Mouse (Mus musculus): ENCODE measurements at regions not wholly inside any gene's neighbourhood (a gene's known extent, or its start where the extent isn't known, plus 50 kb on each side); places are given as distances from the start of the nearest gene placed in this dataset.
"Not testable (repeated sequence)": the region's sequence is repeated elsewhere in the genome, so short reads cannot be mapped to it uniquely, and the experiment has no call there.

- no peak for DNase-seq
Observed at GRCm38 (mm10) chrX:159072647-159073046, 137.5 kb upstream of the Rps6ka3 start.

GRCm38 (mm10) chrX:159073533-159073932 is 136.6 kb upstream of the Rps6ka3 start:
- no peak for DNase-seq

GRCm38 (mm10) chrX:159080508-159080907 is 129.6 kb upstream of the Rps6ka3 start:
- no peak for DNase-seq

GRCm38 (mm10) chrX:159110651-159111050 is 99.5 kb upstream of the Rps6ka3 start:
- not testable (repeated sequence) for DNase-seq

GRCm38 (mm10) chrX:159116210-159116609 is 93.9 kb upstream of the Rps6ka3 start:
- DNase-seq: no peak

- DNase-seq: no peak
Observed at GRCm38 (mm10) chrX:159140554-159140953, 69.6 kb upstream of the Rps6ka3 start.

- DNase-seq: no peak
Observed at GRCm38 (mm10) chrX:159143278-159143677, 66.8 kb upstream of the Rps6ka3 start.

- DNase-seq: no peak
Observed at GRCm38 (mm10) chrX:159144674-159145073, 65.4 kb upstream of the Rps6ka3 start.

GRCm38 (mm10) chrX:159145212-159145611 is 64.9 kb upstream of the Rps6ka3 start:
- DNase-seq: no peak

- no peak for DNase-seq
Observed at GRCm38 (mm10) chrX:159155786-159156185, 54.3 kb upstream of the Rps6ka3 start.

- no peak for DNase-seq
Observed at GRCm38 (mm10) chrX:159156976-159157375, 53.1 kb upstream of the Rps6ka3 start.

GRCm38 (mm10) chrX:159159727-159160126 is 50.4 kb upstream of the Rps6ka3 start:
- no peak for DNase-seq

Data from spleen, adult 18-20 months (tissue).